Mouse (Mus musculus) kidney, embryonic 14.5 days (tissue): Measurements from ENCODE around the gene Cyth4. TPM values are rescaled to one million over a fixed set of nuclear protein-coding genes. Genes with fewer than 3 reads are reported as not detected.

Experiments
- ATAC-seq: fragments of 200-750 bp; cut with Nextera tagmentation; 2 replicates; pipeline ENCODE4 v1.8.0; 2017; ENCODE audit warnings: moderate number of reproducible peaks, mild to moderate bottlenecking, moderate TSS enrichment, moderate library complexity; ENCODE audit not compliant: low FRiP score, low TSS enrichment
- H3K27ac ChIP-seq: fragments of 300-500 bp; sonication (generic); 2 replicates; pipeline ENCODE4 v1.5.1; 2014; ENCODE audit warnings: low read depth, mild to moderate bottlenecking, low read length, moderate library complexity, mixed read lengths
- H3K27me3 ChIP-seq: fragments of 300-500 bp; sonication (generic); 2 replicates; pipeline ENCODE4 v1.6.1; 2014; ENCODE audit warnings: mild to moderate bottlenecking, low read length; ENCODE audit not compliant: control insufficient read depth, insufficient read depth
- H3K36me3 ChIP-seq: fragments of 300-500 bp; sonication (generic); 2 replicates; pipeline ENCODE4 v1.6.1; 2014; ENCODE audit warnings: low read length, mixed read lengths; ENCODE audit not compliant: control insufficient read depth, insufficient read depth
- H3K4me1 ChIP-seq: fragments of 300-500 bp; sonication (generic); 2 replicates; pipeline ENCODE4 v1.6.1; 2014; ENCODE audit warnings: low read length, mixed read lengths; ENCODE audit not compliant: control insufficient read depth, insufficient read depth
- H3K4me2 ChIP-seq: fragments of 300-500 bp; sonication (generic); replicated peaks from 2 replicates; pipeline ENCODE4 v1.6.1; 2014; ENCODE audit warnings: low read depth, mild to moderate bottlenecking, low read length
- H3K4me3 ChIP-seq: fragments of 300-500 bp; sonication (generic); 2 replicates; pipeline ENCODE4 v1.5.1; 2014; ENCODE audit warnings: mild to moderate bottlenecking, low read length
- H3K9ac ChIP-seq: fragments of 300-500 bp; sonication (generic); 2 replicates; pipeline ENCODE4 v1.6.1; 2014; ENCODE audit warnings: low read depth, mild to moderate bottlenecking, low read length, moderate library complexity
- H3K9me3 ChIP-seq: fragments of 300-500 bp; sonication (generic); 2 replicates; pipeline ENCODE4 v1.6.1; 2016; ENCODE audit warnings: low read length; ENCODE audit not compliant: control insufficient read depth
- WGBS: fragments of 180-500 bp; shearing (Covaris S2); extraction: QIAGEN DNeasy Blood & Tissue Kit; methylation state at CpG from one replicate; pipeline ENCODE4 v1.1.7; 2014; 5-methylcytosine and 5-hydroxymethylcytosine counted together
- polyA plus RNA-seq: library from polyadenylated mRNA; unstranded; fragments of >200 nt; fragmentation: Nextera tagmentation; extraction: Ambion mirVana; gene quantifications from 2 replicates; pipeline ENCODE4 v1.2.1, GENCODE M21; 2014

The Cyth4 gene
- polyA plus RNA-seq, 1 experiment from 2014 or later = 2.6 TPM

DNA sequence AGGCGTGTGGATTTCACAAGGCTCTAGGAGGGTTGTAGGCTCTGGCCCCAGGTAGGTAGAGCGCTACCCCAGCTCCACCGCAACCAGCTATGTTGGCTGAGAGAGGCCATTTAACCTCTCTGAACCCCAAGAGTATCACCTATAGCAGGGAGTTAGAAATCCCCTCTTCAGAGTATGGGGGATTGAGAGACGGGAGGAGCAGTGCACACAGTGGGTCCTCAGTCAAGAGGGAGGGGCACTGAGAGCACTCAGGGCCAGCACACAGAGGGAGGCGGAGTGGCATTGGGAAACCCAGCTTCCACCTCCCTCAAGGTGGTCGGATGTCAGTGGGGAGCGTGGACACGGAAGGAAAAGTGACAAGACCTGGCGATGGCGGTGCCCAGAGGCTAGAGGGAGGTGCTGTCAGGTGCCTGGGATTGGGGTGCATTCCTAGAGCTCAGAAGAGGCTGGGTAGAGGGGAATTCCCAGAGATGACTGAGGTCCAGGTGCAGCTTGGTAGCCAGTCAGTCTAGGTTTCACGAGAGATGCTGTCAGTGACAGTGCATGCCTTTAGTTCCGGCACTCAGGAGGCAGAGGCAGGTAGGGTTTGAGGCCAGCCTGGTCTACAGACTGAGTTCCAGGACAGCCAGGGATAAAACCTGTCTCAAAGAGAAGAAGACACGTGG is 2.8 kb downstream of the Cyth4 start:
- Histone ChIP-seq H3K27ac (no peak overlapping the region), H3K36me3 (no peaks in the 10 kb centered on the region), H3K9me3 (no peaks in the 10 kb centered on the region), H3K4me2 (no peak overlapping the region), H3K4me1 (no peaks in the 10 kb centered on the region), H3K27me3 (no peaks in the 10 kb centered on the region), H3K4me3 (no peak overlapping the region), H3K9ac (no peak overlapping the region)
- 81% methylated on average over 13 of the region's 13 CpGs for WGBS
- ATAC-seq = no peak

GRCm38 (mm10) chr15:78601180-78601579 is 4.3 kb downstream of the Cyth4 start:
- Histone ChIP-seq H3K4me3 (no peak overlapping the region), H3K27me3 (no peaks in the 10 kb centered on the region), H3K9me3 (no peaks in the 10 kb centered on the region), H3K9ac (no peak overlapping the region), H3K4me2 (no peak overlapping the region), H3K27ac (no peak overlapping the region), H3K4me1 (no peaks in the 10 kb centered on the region), H3K36me3 (no peaks in the 10 kb centered on the region)
- 75% methylated on average over 6 of the region's 6 CpGs for WGBS
- ATAC-seq = no peak

DNA sequence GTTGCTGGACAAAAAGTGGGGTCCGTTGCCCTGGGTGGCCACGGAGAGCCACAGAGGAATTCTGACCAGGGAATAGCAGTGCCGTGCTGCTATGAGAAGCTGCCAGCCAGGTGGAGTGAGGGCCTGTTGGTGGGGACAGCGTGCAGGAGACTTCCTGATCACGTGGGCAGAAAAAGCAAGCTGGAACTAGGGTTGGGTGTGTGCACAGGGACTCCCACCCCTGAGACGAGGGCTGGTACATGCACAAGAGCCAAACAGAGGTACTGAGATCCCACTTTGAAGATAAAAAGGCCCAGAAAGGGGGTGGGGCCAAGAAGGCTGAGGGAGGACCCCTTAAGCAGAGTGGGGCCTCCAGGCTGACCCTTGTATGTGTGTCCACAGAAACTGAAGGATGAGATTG is 7.4 kb downstream of the Cyth4 start:
- Histone ChIP-seq H3K9me3 (no peaks in the 10 kb centered on the region), H3K27me3 (no peaks in the 10 kb centered on the region), H3K4me2 (no peak overlapping the region), H3K9ac (no peak overlapping the region), H3K36me3 (no peaks in the 10 kb centered on the region), H3K27ac (no peak overlapping the region), H3K4me3 (no peak overlapping the region), H3K4me1 (no peaks in the 10 kb centered on the region)
- 67% methylated on average over 6 of the region's 6 CpGs for WGBS
- ATAC-seq = no peak

DNA sequence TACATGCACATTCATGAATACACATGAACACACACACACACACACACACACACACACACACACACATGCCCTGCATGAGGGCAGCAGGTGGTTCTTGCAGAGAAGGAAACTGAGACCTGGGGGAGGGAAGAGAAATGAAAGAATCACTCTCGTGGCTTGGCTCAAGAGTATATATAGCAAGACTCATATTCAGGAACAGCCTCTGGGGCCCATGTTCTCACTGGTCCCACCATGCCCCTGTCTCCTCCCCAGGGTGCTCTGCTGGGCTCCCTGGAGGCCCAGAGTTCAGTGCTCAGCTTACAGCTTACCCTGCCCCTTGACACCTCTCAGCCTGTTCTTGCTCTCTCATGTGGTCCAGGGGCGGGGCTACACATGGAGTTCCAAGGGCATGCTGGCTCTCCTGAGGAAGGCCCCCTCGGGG is 8.5 kb downstream of the Cyth4 start:
- no peak for ATAC-seq
- Histone ChIP-seq H3K4me2 (no peak overlapping the region), H3K9me3 (no peaks in the 10 kb centered on the region), H3K27ac (no peak overlapping the region), H3K36me3 (no peaks in the 10 kb centered on the region), H3K9ac (no peak overlapping the region), H3K4me1 (no peaks in the 10 kb centered on the region), H3K4me3 (no peak overlapping the region), H3K27me3 (no peaks in the 10 kb centered on the region)
- WGBS = 28% methylated on average over 3 of the region's 3 CpGs

DNA sequence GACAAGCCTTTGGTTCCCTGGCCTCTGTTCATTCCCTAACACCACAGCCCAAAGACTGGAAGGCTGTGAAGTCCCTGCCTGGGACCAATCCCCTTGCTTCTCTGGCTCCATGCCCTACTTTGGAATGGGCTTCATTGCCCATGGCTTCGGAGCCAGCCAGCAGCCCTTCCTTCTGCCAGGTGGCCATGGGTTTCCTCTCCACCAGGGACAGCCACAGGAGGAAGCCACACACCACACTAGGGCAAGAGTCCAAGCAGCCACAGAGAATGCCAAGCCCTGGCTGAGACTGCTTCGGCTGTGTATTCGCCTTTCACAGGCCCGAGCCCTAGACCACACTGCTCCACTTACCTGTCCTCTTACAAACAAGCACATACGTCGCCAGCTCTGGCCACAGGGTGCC is 9.2 kb downstream of the Cyth4 start:
- Histone ChIP-seq H3K27ac (no peak overlapping the region), H3K36me3 (no peaks in the 10 kb centered on the region), H3K9ac (no peak overlapping the region), H3K4me2 (no peak overlapping the region), H3K9me3 (no peaks in the 10 kb centered on the region), H3K27me3 (no peaks in the 10 kb centered on the region), H3K4me3 (no peak overlapping the region), H3K4me1 (no peaks in the 10 kb centered on the region)
- no peak for ATAC-seq
- WGBS = 87% methylated on average over 6 of the region's 6 CpGs

- no peaks in the 10 kb centered on the region for H3K4me1 ChIP-seq
- no peak for ATAC-seq
- no peaks in the 10 kb centered on the region for H3K27me3 ChIP-seq
- no peaks in the 10 kb centered on the region for H3K9me3 ChIP-seq
- no peak overlapping the region for H3K4me2 ChIP-seq
- H3K36me3 ChIP-seq = no peaks in the 10 kb centered on the region
- H3K9ac ChIP-seq = no peak overlapping the region
- no peak overlapping the region for H3K27ac ChIP-seq
- 65% methylated on average over 4 of the region's 4 CpGs for WGBS
- H3K4me3 ChIP-seq = no peak overlapping the region
Measured at GRCm38 (mm10) chr15:78607463-78607862, 10.6 kb downstream of the Cyth4 start.

DNA sequence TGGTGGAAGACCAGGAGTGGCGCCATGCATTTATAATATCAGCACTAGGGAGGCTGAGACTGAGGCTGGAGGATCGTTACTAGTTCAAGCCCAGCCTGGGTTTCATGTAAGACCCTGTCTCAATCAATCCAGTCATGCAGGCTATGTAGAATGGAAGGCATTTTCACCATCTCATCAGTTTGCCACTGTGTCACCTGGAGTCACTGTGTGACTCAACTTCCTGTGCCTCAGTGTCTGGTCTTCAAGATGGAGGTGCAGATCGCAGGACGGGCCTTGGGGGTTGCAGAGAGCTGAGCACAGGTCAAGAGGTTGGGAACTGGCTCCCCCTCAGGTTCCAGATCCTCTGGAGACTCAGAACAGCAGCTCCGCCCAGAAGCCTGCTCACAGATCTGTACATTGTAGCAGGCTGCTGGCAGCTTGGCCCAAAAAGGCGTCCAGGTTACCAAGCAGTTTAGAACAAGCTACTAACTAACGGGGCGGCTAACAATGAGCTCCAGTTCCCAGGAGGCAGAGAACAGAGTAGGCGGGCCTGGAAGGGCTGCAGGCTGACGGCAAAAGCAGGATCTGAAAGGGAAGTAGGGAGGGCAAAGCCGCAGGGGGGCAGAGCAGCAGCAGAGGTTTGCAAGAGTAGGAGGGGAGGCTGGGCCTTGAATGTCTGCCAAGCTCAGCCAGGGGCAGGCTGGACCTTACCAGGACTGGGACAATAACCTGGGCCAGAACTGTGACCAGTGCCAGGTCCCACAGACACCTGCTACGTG is 14.0 kb downstream of the Cyth4 start:
- no peaks in the 10 kb centered on the region for H3K36me3 ChIP-seq
- no peak overlapping the region for H3K4me2 ChIP-seq
- no peaks in the 10 kb centered on the region for H3K4me1 ChIP-seq
- no peak for ATAC-seq
- no peak overlapping the region for H3K4me3 ChIP-seq
- H3K27me3 ChIP-seq = no peaks in the 10 kb centered on the region
- no peaks in the 10 kb centered on the region for H3K9me3 ChIP-seq
- H3K27ac ChIP-seq = no peak overlapping the region
- 50% methylated on average over 12 of the region's 12 CpGs for WGBS
- no peak overlapping the region for H3K9ac ChIP-seq

DNA sequence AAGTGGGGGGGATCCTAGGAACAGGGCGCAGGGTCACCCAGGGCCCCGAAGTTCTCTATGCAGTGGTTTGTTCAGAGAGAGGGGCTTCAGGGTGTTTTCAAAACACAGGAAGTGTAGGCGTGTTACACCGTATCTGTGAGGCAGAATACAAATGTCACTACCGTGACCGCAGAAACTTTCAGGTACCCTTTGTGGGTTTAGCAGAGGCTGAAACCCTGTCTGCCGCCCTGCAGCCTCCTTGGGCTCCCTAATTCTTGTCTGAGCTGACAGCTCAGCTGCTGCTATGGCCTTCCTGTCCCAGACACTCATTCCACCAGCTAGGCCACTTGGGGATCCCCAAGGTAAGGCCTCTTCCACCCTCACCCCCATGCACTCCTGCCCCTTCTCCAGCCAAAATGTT is 17.7 kb downstream of the Cyth4 start:
- no peaks in the 10 kb centered on the region for H3K9me3 ChIP-seq
- no peaks in the 10 kb centered on the region for H3K36me3 ChIP-seq
- no peak for ATAC-seq
- H3K27me3 ChIP-seq = no peaks in the 10 kb centered on the region; the same call in 1 of the 2 replicates
- H3K9ac ChIP-seq = no peak overlapping the region
- WGBS = 81% methylated on average over 7 of the region's 7 CpGs
- H3K4me3 ChIP-seq = no peak overlapping the region
- H3K4me2 ChIP-seq = no peak overlapping the region
- H3K27ac ChIP-seq = no peak overlapping the region
- no peaks in the 10 kb centered on the region for H3K4me1 ChIP-seq

DNA sequence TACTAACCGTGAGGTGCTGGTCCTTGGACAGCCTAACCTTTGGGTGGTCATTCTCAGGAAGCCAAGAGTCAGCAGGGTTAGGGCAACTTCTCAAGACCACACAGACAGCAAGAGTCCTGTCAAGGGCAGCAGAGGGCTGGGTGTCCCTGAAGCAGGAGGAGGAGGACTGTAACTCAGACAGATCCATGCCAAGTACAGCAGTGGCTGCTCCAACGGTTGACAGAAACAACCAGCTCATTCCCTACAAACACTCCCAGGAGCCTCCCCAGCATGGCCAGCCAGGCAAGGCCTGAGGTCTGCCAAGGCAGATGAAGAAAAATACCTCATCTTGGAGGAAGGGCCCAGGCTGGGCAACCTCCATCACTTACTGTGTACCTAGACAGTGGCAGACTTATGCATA is 20.1 kb downstream of the Cyth4 start:
- Histone ChIP-seq H3K27ac (no peak overlapping the region), H3K9me3 (no peaks in the 10 kb centered on the region), H3K36me3 (no peaks in the 10 kb centered on the region), H3K9ac (no peak overlapping the region), H3K4me1 (no peaks in the 10 kb centered on the region), H3K4me3 (no peak overlapping the region), H3K4me2 (no peak overlapping the region), H3K27me3 (no peaks in the 10 kb centered on the region; the same call in 1 of the 2 replicates)
- ATAC-seq = no peak
- 69% methylated on average over 2 of the region's 2 CpGs for WGBS
